Mouse (Mus musculus) 416B (cell line): Measurements from ENCODE around the gene Tex44.

ENCODE experiments used
- DNase-seq: peaks from one replicate; pipeline ENCODE4 v3.0.0; 2011; ENCODE audit warnings: low read depth

Gene Tex44

GRCm38 (mm10) chr1:86426128-86426527 is at the start of gene Tex44, which contains the start of gene Nmur1:
Gene Tex44 (plus strand): TSS chr1:86426329.
Gene Nmur1 (minus strand): TSS chr1:86426228.
- DNase-seq = no peak

DNA sequence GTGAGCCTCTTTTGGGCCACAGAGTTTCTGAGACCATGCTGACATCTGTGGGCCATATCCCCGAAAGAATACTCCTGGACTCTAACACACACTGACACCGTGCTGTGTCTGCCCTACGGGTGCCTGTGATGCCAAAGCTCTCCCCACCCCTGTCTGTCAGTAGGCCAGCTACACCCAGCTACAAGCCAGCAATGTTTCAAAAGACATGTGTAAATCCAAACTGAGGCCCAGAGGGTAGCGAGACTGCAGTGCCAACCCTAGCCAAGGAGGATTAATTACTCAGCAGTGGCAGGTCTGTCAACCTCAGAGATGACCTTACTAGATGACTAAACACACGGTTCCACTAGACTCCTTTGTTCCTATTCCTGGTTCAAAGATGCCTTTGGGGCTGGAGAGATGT is 49.8 kb upstream of the Tex44 start:
- no peak for DNase-seq

GRCm38 (mm10) chr1:86378662-86379061 is 47.5 kb upstream of the Tex44 start:
- DNase-seq = no peak

- DNase-seq = peak; percentile 71
Observed at GRCm38 (mm10) chr1:86379161-86379569, 47.0 kb upstream of the Tex44 start.

GRCm38 (mm10) chr1:86381027-86381426 is 45.1 kb upstream of the Tex44 start:
- peak; percentile 95 for DNase-seq

GRCm38 (mm10) chr1:86389230-86389629 is 36.9 kb upstream of the Tex44 start:
- peak; percentile 60 for DNase-seq

- no peak for DNase-seq
Observed at GRCm38 (mm10) chr1:86391425-86391824, 34.7 kb upstream of the Tex44 start.

DNA sequence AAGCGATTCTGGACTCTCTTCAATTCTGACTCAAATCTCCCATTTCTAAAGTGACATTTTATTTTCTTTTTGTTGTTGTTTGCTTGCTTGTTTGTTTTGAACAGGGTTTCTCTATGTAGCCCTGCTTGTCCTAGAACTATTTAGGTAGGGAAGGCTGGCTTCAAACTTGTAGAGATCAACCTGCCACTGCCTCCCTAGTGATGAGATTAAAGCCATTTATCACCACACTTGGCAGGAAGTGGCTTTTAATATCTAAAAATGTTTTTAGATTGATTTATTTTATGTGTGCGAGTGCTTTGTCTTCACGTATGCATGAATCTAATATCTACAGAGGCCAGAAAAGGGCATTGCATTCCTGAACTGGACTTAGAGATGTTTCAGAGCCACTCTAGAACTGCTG is 32.9 kb upstream of the Tex44 start:
- DNase-seq = no peak

GRCm38 (mm10) chr1:86394246-86394645 is 31.9 kb upstream of the Tex44 start:
- no peak for DNase-seq

- peak; percentile 62 for DNase-seq
Observed at GRCm38 (mm10) chr1:86395897-86396296, 30.2 kb upstream of the Tex44 start.

- no peak for DNase-seq
Observed at GRCm38 (mm10) chr1:86397621-86398020, 28.5 kb upstream of the Tex44 start.

GRCm38 (mm10) chr1:86398222-86398621 is 27.9 kb upstream of the Tex44 start:
- peak; percentile 41 for DNase-seq

- peak; percentile 85 for DNase-seq
Observed at GRCm38 (mm10) chr1:86399322-86399721, 26.8 kb upstream of the Tex44 start.

- peak; percentile 39 for DNase-seq
Observed at GRCm38 (mm10) chr1:86400096-86400754, 25.9 kb upstream of the Tex44 start.

- peak; percentile 48 for DNase-seq
Observed at GRCm38 (mm10) chr1:86404834-86405233, 21.3 kb upstream of the Tex44 start.

DNA sequence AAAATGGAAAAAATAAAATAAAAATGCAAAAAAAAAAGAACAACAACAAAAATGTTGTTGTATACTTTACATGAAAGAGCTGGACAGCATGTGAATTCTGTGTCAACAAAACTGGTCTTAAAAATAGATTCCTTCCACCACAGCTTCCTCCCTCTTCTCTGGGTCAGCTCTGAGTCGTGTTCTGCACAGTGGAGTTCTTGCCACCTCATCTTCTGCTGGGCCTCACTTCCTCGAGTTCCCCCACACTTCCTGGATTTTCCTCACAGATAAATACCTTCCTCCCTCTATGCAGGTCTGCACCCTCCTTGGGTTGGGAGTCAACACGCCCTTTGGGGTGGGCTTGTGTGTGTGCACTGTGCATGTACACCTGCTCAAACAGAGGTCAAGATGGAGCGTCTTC is 19.8 kb upstream of the Tex44 start:
- DNase-seq = peak; percentile 85

DNA sequence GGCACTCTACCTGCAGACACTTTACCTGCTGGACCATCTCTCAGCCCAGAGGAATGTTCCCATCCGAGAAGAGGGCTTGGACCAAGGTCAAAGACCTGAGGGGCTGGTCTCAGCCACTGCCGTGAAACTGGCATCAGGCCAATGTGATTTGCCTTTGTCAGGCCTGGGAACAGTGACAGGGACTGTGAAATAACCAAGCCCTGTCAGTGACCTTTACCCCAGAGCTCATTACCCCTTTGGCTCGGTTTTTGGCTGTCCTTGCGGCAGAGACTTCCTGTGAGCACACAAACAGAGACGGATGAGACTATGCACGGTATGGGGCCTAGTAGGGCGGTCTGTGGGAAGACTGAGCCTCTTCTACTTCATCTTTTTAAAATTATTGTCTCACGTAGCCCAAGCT is 19.2 kb upstream of the Tex44 start:
- DNase-seq = peak; percentile 91

GRCm38 (mm10) chr1:86408515-86408914 is 17.6 kb upstream of the Tex44 start:
- DNase-seq = no peak

GRCm38 (mm10) chr1:86409476-86409875 is 16.7 kb upstream of the Tex44 start:
- DNase-seq = peak; percentile 35

GRCm38 (mm10) chr1:86414715-86415114 is 11.4 kb upstream of the Tex44 start:
- DNase-seq = no peak

- DNase-seq = peak; percentile 88
Observed at GRCm38 (mm10) chr1:86415144-86415543, 11.0 kb upstream of the Tex44 start.

DNA sequence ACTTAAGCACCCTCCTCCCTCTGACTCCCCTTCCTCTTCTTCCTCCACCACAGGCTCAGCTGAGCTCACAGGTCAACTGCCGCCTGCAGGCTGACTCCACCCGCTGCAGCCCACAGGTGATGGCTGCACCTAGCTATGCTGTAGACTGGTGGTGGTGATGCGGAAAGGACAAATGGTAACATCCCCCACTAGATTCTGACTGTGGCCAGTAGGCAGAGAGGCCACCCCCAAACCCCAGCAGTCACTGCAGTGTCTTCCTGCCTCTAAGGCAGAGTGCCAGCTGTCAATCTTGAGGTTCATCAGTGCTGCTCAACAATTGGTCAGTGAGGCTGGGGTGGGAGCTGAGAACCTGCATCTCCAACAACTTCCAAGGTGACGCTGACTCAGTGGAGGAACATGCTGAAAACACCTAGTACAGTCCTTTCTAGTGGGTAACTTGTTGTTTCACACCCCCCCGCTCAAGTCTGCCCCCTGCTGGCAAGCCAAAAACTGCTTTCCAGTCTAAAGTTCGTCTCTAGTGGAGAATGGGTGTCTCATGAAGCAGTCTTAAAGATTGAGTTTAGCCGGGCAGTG is 10.4 kb upstream of the Tex44 start:
- peak; percentile 77 for DNase-seq

GRCm38 (mm10) chr1:86416321-86416720 is 9.8 kb upstream of the Tex44 start:
- DNase-seq = peak; percentile 71

GRCm38 (mm10) chr1:86421007-86421406 is 5.1 kb upstream of the Tex44 start:
- DNase-seq = no peak
